Mouse (Mus musculus) lung, embryonic 16.5 days (tissue): ENCODE measurements at regions not wholly inside any gene's neighbourhood (a gene's known extent, or its start where the extent isn't known, plus 50 kb on each side); places are given as distances from the start of the nearest gene placed in this dataset.

Experiments
- ATAC-seq: fragments of 200-750 bp; cut with Nextera tagmentation; 2 replicates; pipeline ENCODE4 v1.8.0; 2017; ENCODE audit warnings: low read depth, mild to moderate bottlenecking, moderate library complexity
- H3K27ac ChIP-seq: fragments of 300-500 bp; sonication (generic); 2 replicates; pipeline ENCODE4 v1.5.1; 2014; ENCODE audit warnings: mild to moderate bottlenecking, control low read depth, low read length
- H3K27me3 ChIP-seq: fragments of 300-500 bp; sonication (generic); 2 replicates; pipeline ENCODE4 v1.6.1; 2014; ENCODE audit warnings: low read depth, low read length, mixed read lengths; ENCODE audit not compliant: control insufficient read depth, insufficient read depth
- H3K36me3 ChIP-seq: fragments of 300-500 bp; sonication (generic); 2 replicates; pipeline ENCODE4 v1.6.1; 2014; ENCODE audit warnings: low read length; ENCODE audit not compliant: control insufficient read depth, insufficient read depth
- H3K4me1 ChIP-seq: fragments of 300-500 bp; sonication (generic); replicated peaks from 2 replicates; pipeline ENCODE4 v1.6.1; 2014; ENCODE audit warnings: low read length, mixed read lengths; ENCODE audit not compliant: control insufficient read depth, insufficient read depth
- H3K4me2 ChIP-seq: fragments of 300-500 bp; sonication (generic); 2 replicates; pipeline ENCODE4 v1.6.1; 2014; ENCODE audit warnings: low read depth, low read length, control low read depth
- H3K4me3 ChIP-seq: fragments of 300-500 bp; sonication (generic); 2 replicates; pipeline ENCODE4 v1.5.1; 2014; ENCODE audit warnings: mild to moderate bottlenecking, low read length, control low read depth
- H3K9ac ChIP-seq: fragments of 300-500 bp; sonication (generic); 2 replicates; pipeline ENCODE4 v1.6.1; 2014; ENCODE audit warnings: low read length, control low read depth
- H3K9me3 ChIP-seq: fragments of 300-500 bp; sonication (generic); 2 replicates; pipeline ENCODE4 v1.6.1; 2016; ENCODE audit warnings: low read length; ENCODE audit not compliant: control insufficient read depth
- WGBS: fragments of 180-500 bp; shearing (Covaris S2); extraction: QIAGEN DNeasy Blood & Tissue Kit; methylation state at CpG from one replicate; pipeline ENCODE4 v1.1.7; 2014; 5-methylcytosine and 5-hydroxymethylcytosine counted together

DNA sequence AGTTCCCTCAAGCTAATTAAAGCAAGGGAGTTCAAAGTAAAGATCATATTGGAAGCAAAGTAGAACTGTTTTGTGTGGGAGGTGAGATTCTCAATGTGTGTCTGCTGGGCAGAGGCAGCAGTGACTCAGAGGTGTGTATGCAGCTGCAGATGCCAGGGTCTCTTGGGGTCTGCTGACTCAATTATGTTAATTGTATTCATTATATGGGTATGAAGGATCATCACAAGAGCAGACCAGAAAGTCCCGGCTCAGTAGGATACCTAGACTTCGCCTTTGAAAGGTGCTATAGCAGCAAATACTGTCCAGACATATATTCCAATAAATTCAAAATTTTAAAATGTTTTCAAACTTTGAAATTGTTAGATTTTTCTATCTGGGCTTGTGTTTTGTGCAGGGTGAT lies 147.6 kb upstream of the 4930583I09Rik start:
- Histone ChIP-seq H3K4me1 (no peaks in the 10 kb centered on the region), H3K27me3 (no peaks in the 10 kb centered on the region), H3K9ac (no peak overlapping the region), H3K4me3 (no peak overlapping the region), H3K4me2 (no peak overlapping the region), H3K27ac (no peak overlapping the region), H3K36me3 (no peaks in the 10 kb centered on the region), H3K9me3 (no peaks in the 10 kb centered on the region)
- WGBS, result 79% methylated on average over 2 of the region's 2 CpGs
- no peak for ATAC-seq

DNA sequence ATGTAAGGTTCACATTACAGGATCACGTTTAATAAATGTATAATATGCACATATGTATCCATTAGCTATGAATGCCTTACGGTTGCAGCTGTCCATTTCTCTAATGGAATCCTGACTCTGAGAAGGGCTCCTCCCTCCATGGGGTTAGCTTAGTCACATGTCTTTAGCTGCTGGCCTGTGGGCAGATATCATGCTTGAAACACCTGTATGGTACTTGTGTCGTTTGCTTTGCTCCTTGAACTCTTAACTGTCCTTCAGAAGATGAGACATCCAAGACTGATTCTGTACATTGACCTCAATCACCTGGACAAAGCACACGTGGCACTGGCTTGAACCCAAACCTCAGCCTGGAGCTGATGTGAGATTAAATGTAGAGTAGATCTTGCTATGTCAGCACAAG lies 128.3 kb upstream of the 4930583I09Rik start:
- H3K36me3 ChIP-seq, result no peaks in the 10 kb centered on the region
- no peaks in the 10 kb centered on the region for H3K9me3 ChIP-seq
- H3K9ac ChIP-seq, result no peak overlapping the region
- no peak overlapping the region for H3K4me3 ChIP-seq
- H3K27ac ChIP-seq, result no peak overlapping the region
- H3K27me3 ChIP-seq, result no peaks in the 10 kb centered on the region
- no peak overlapping the region for H3K4me2 ChIP-seq
- no peaks in the 10 kb centered on the region for H3K4me1 ChIP-seq
- WGBS, result 64% methylated on average over 4 of the region's 4 CpGs
- ATAC-seq, result no peak

DNA sequence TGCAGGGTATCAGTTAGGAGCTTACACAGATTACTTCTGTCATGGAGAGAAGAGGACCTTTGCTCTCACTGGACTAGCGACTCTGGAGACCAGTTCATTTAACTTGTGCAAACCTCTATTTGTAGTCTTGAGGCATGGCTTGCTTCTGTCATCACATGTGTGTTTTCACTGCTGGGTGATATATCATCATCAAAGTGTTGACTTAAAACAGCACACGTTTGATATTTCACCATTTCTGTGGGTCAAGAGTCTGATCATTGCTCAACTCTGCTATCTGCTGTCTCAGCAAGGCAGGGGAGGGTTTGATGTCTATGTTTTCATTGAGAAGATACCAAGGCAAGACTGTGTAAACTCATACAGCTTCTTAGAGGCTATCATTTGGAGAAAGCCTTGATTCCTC lies 126.0 kb upstream of the 4930583I09Rik start:
- Histone ChIP-seq H3K4me1 (no peaks in the 10 kb centered on the region), H3K4me2 (no peak overlapping the region), H3K4me3 (no peak overlapping the region), H3K27me3 (no peaks in the 10 kb centered on the region), H3K9me3 (no peaks in the 10 kb centered on the region), H3K9ac (no peak overlapping the region), H3K27ac (no peak overlapping the region), H3K36me3 (no peaks in the 10 kb centered on the region)
- 25% methylated on average over 2 of the region's 2 CpGs for WGBS
- no peak for ATAC-seq

DNA sequence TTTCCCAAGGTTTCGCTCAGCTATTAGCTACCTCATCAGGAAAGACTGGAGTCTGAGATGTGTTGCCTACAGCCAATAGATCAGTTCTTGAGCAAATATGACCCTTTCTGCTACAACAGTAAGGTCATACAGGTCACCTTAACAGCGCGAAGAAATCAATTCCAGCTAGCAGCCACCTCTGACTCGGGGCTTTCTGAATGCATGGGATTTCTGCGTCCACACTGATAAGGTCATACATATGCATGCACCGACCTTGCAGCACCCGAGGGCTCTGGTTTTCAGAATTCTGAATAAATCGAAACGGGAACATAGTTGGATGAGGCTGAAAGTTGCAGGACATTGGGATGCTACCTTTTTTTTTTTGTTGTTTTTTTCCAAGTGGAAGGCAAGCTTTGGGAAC lies 121.6 kb upstream of the 4930583I09Rik start:
- no peaks in the 10 kb centered on the region for H3K4me1 ChIP-seq
- no peak for ATAC-seq
- WGBS, result 56% methylated on average over 9 of the region's 9 CpGs
- no peaks in the 10 kb centered on the region for H3K36me3 ChIP-seq
- H3K9ac ChIP-seq, result no peak overlapping the region
- no peak overlapping the region for H3K4me2 ChIP-seq
- no peak overlapping the region for H3K27ac ChIP-seq
- H3K4me3 ChIP-seq, result no peak overlapping the region
- H3K9me3 ChIP-seq, result no peaks in the 10 kb centered on the region
- no peaks in the 10 kb centered on the region for H3K27me3 ChIP-seq

DNA sequence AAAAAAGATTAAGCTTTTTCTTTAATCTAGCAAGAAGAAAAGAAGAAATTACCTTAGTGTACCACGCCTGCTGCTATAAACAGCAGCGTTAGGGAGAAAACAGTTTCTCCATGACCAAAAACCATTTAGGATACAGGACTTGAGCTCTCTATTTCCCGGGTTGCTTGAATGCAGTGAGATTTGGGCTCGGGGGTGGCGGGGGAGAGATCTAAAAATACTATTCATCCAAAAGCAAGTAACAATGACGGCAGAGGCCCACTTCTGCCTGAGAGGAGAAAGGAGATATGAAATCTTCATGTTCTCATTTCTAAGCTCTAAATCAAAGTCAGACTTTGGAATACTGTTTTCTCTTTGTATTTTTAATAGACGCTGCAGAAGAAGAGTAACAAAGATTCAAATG lies 120.6 kb upstream of the 4930583I09Rik start:
- no peak overlapping the region for H3K4me2 ChIP-seq
- H3K27ac ChIP-seq, result no peak overlapping the region
- ATAC-seq, result no peak
- WGBS, result 77% methylated on average over 7 of the region's 7 CpGs
- no peak overlapping the region for H3K4me3 ChIP-seq
- H3K27me3 ChIP-seq, result no peaks in the 10 kb centered on the region
- H3K4me1 ChIP-seq, result no peaks in the 10 kb centered on the region
- H3K9me3 ChIP-seq, result no peaks in the 10 kb centered on the region
- H3K36me3 ChIP-seq, result no peaks in the 10 kb centered on the region
- H3K9ac ChIP-seq, result no peak overlapping the region

DNA sequence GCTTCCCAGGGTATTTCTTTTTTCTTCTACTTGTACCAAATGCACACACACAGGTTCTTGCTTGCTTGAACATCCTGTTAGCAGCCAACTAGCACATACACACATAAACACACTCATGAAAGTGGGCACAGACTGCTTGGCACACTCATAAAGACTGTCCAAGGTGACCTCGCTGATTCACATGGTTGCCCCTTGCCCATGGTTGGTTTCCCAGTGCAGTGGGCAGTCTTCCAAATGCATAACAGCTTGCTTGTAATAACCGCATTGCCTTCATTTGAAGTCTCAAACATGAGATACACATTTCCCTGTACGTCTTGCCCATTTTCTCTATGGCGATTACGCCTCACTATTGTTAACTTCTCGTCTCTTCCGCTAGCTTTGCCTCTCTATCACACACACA lies 117.4 kb upstream of the 4930583I09Rik start:
- WGBS, result 91% methylated on average over 7 of the region's 7 CpGs
- H3K36me3 ChIP-seq, result no peaks in the 10 kb centered on the region
- H3K4me3 ChIP-seq, result no peak overlapping the region
- H3K9ac ChIP-seq, result no peak overlapping the region
- no peaks in the 10 kb centered on the region for H3K27me3 ChIP-seq
- H3K4me2 ChIP-seq, result no peak overlapping the region
- no peak overlapping the region for H3K27ac ChIP-seq
- no peak for ATAC-seq
- no peaks in the 10 kb centered on the region for H3K9me3 ChIP-seq
- H3K4me1 ChIP-seq, result no peaks in the 10 kb centered on the region

DNA sequence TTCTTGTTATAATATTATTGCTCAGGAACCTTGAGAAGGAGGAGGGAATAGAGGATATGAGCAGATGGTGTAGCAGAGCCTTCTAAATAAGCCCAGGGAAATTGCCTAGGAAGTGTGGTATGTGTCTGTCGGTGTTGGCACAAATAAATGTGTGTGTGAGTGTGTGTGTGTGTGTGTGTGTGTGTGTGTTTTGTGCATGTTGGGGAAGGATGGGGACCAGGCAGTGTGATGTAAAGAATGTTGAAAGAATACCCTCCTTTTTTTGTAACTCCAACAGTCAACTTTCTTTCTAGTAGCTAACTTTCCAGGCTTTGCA lies 115.7 kb upstream of the 4930583I09Rik start:
- no peak for ATAC-seq
- H3K9me3 ChIP-seq, result no peaks in the 10 kb centered on the region
- no peak overlapping the region for H3K4me2 ChIP-seq
- no peak overlapping the region for H3K4me3 ChIP-seq
- no peak overlapping the region for H3K9ac ChIP-seq
- H3K27ac ChIP-seq, result no peak overlapping the region
- H3K4me1 ChIP-seq, result no peaks in the 10 kb centered on the region
- no peaks in the 10 kb centered on the region for H3K36me3 ChIP-seq
- no peaks in the 10 kb centered on the region for H3K27me3 ChIP-seq
- 68% methylated on average over 1 of the region's 1 CpGs for WGBS

DNA sequence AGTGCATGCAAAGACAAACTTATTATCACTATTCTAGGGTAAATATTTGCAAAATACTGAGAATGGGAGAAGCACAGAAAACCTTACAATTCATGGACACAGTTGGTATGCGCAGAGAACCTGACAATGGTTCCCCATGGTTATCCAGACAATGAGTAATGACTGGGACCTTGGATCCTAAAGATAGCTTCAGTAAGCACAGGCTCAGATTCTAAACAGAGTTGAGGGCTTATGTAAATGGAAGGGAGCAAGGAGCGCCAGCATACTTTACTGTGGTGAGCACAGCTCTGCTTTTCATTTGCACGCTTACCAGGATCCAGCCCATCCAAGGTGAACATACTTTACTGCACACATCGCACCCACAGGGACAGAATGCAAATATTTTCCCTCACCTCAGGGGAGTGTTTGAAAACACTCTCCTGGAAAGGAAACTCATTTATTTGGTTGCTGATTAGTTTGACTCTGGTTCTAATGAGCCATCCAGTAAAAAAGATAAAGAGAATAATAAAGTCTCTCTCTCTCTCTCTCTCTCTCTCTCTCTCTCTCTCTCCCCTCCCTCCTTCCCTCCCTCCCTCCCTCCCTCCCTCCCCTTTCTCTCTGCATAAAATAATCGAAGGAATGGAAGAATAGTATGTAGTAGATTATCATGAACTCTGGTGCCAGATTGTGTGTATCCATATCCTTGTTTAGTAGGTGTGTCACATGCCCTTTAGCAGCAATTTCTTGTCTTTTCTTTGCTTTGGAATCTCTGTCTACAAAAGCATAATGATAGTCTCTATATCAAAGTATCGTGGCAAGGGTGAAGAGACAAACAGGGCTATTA lies 115.1 kb upstream of the 4930583I09Rik start:
- Histone ChIP-seq H3K9ac (no peak overlapping the region), H3K36me3 (no peaks in the 10 kb centered on the region), H3K4me3 (no peak overlapping the region), H3K4me1 (no peaks in the 10 kb centered on the region), H3K9me3 (no peaks in the 10 kb centered on the region), H3K4me2 (no peak overlapping the region), H3K27me3 (no peaks in the 10 kb centered on the region), H3K27ac (no peak overlapping the region)
- ATAC-seq, result no peak
- 58% methylated on average over 6 of the region's 6 CpGs for WGBS

DNA sequence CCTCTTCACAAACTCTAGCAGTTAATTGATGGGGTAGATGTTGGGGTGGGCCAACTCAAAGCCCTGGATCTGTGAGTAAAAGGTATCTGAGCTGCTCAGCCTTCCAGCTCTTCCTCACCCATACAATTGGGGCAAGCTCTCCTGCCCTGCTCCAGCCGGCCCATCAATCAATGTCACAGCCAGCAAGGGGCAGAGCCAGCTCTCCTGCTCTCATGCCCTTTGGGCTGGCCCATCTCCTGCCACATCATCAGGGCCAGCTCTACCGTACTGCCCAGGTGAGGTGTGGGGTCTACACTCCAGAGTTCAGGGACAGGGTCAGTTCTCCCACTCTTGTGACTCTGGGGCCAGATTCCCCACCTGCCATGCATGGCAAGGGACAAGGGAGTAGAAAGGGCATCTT lies 107.3 kb upstream of the 4930583I09Rik start:
- Histone ChIP-seq H3K4me3 (no peak overlapping the region), H3K4me1 (no peaks in the 10 kb centered on the region), H3K9me3 (no peaks in the 10 kb centered on the region), H3K27ac (no peak overlapping the region), H3K36me3 (no peaks in the 10 kb centered on the region), H3K27me3 (no peaks in the 10 kb centered on the region), H3K4me2 (no peak overlapping the region), H3K9ac (no peak overlapping the region)
- no peak for ATAC-seq
- WGBS, result 43% methylated on average over 2 of the region's 2 CpGs

DNA sequence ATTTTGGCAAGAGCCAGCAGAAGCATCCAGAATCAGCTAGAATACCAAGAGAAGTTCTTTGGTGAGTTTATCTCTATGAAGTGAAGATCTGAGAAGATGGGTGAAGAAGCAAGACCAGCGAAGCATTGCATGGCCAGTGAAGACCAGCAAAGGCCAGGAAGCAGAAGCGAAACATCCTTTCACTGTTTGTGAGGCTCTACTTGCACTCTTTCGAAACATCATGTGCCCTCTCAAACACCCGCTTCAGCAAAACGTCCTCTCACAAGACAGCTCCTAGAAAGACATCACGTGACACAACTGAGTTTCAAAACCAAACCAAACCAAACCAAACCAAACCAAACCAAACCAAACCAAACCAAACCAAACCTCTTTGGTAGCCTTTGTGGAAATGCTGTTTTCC lies 105.7 kb upstream of the 4930583I09Rik start:
- Histone ChIP-seq H3K36me3 (no peaks in the 10 kb centered on the region), H3K9me3 (no peaks in the 10 kb centered on the region), H3K9ac (no peak overlapping the region), H3K4me2 (no peak overlapping the region), H3K4me1 (no peaks in the 10 kb centered on the region), H3K27ac (no peak overlapping the region), H3K27me3 (no peaks in the 10 kb centered on the region), H3K4me3 (no peak overlapping the region)
- 94% methylated on average over 6 of the region's 6 CpGs for WGBS
- ATAC-seq, result no peak
